Mouse (Mus musculus) fibroblast of lung, adult 2 months (primary cell): ENCODE results near the gene Sco1.
"Not testable (repeated sequence)": the region's sequence is repeated elsewhere in the genome, so short reads cannot be mapped to it uniquely, and the experiment has no call there.

Experiments used
- DNase-seq: peaks from one replicate; pipeline ENCODE4 v3.0.0-alpha.2; 2011; ENCODE audit warnings: low read depth

Gene Sco1

GRCm38 (mm10) chr11:67052321-67052952 is at the start of gene Sco1, which contains the start of gene Adprm:
TSS of gene Sco1 (plus strand) at chr11:67052670.
TSS of gene Adprm (minus strand) at chr11:67052594.
- peak; percentile 81 for DNase-seq

- no peak for DNase-seq
Measured at GRCm38 (mm10) chr11:67002911-67003310, 49.6 kb upstream of the Sco1 start.

GRCm38 (mm10) chr11:67007961-67008360 is 44.5 kb upstream of the Sco1 start:
- DNase-seq: no peak

- DNase-seq: no peak
Measured at GRCm38 (mm10) chr11:67008528-67008927, 43.9 kb upstream of the Sco1 start.

GRCm38 (mm10) chr11:67010430-67010829 is 42.0 kb upstream of the Sco1 start:
- DNase-seq: no peak

- no peak for DNase-seq
Measured at GRCm38 (mm10) chr11:67011635-67012034, 40.8 kb upstream of the Sco1 start.

GRCm38 (mm10) chr11:67017801-67018591 is 34.5 kb upstream of the Sco1 start:
- DNase-seq: no peak

- no peak for DNase-seq
Measured at GRCm38 (mm10) chr11:67019711-67020475, 32.6 kb upstream of the Sco1 start.

- no peak for DNase-seq
Measured at GRCm38 (mm10) chr11:67020948-67021347, 31.5 kb upstream of the Sco1 start.

GRCm38 (mm10) chr11:67022354-67023115 is 29.9 kb upstream of the Sco1 start:
- DNase-seq: no peak

GRCm38 (mm10) chr11:67023191-67023590 is 29.3 kb upstream of the Sco1 start:
- DNase-seq: not testable (repeated sequence)

- no peak for DNase-seq
Measured at GRCm38 (mm10) chr11:67023802-67024340, 28.6 kb upstream of the Sco1 start.

- peak; percentile 85 for DNase-seq
Measured at GRCm38 (mm10) chr11:67024867-67025477, 27.5 kb upstream of the Sco1 start, which contains the start of gene Tmem220. TSS of gene Tmem220 (plus strand) at chr11:67025154.

GRCm38 (mm10) chr11:67030904-67031602 is 21.4 kb upstream of the Sco1 start:
- no peak for DNase-seq

- no peak for DNase-seq
Measured at GRCm38 (mm10) chr11:67031603-67031915, 20.9 kb upstream of the Sco1 start.

GRCm38 (mm10) chr11:67034775-67035485 is 17.5 kb upstream of the Sco1 start:
- DNase-seq: no peak

GRCm38 (mm10) chr11:67036229-67036628 is 16.2 kb upstream of the Sco1 start:
- DNase-seq: no peak

- DNase-seq: no peak
Measured at GRCm38 (mm10) chr11:67036892-67037291, 15.6 kb upstream of the Sco1 start.

GRCm38 (mm10) chr11:67039799-67040198 is 12.7 kb upstream of the Sco1 start:
- no peak for DNase-seq

GRCm38 (mm10) chr11:67040483-67040882 is 12.0 kb upstream of the Sco1 start:
- no peak for DNase-seq
